Mouse (Mus musculus): ENCODE measurements around the gene Orc3. TPM values are rescaled to one million over a fixed set of nuclear protein-coding genes. Genes with fewer than 3 reads are reported as not detected.
A peak's percentile ranks its signal among the peaks of the same experiment; 100 is the strongest.

Gene Orc3
- polyA plus RNA-seq, 1 experiment from 2014 or later = 40.9 TPM

GRCm38 (mm10) chr4:34522846-34523245 lies 91.9 kb downstream of the Orc3 start:
- no peaks in the 10 kb centered on the region for H3K27me3 ChIP-seq (replicated peaks; ENCODE audit: insufficient read depth, low read length)
- no peak overlapping the region for H3K27ac ChIP-seq (ENCODE audit: low read length)
- no peak overlapping the region for H3K9ac ChIP-seq (replicated peaks; ENCODE audit: low read depth)
- no peaks in the 10 kb centered on the region for H3K4me1 ChIP-seq (ENCODE audit: insufficient read depth, low read depth, low read length)
- TF ChIP-seq CTCF (IDR thresholded peaks at IDR 0.05) (no peak), EP300 (IDR thresholded peaks at IDR 0.05) (no peak)
- peak; percentile 37 for ATAC-seq
- no peaks in the 10 kb centered on the region for H3K9me3 ChIP-seq (ENCODE audit: low read length)
- peak; percentile 34 for DNase-seq (ENCODE audit: low spot score)
- WGBS = 65% methylated on average over 3 of the region's 3 CpGs
- no peaks in the 10 kb centered on the region for H3K36me3 ChIP-seq (ENCODE audit: insufficient read depth, low read length)
- H3K4me3 ChIP-seq (ENCODE audit: low read depth, low read length) = no peak overlapping the region
- H3K4me2 ChIP-seq (replicated peaks; ENCODE audit: low read depth, low read length) = no peak overlapping the region

Other genes starting within 250 kb of the Orc3 start
- gene Akirin2, start 64.0 kb downstream of the Orc3 start, polyA plus RNA-seq (2015; fragmentation: Nextera tagmentation; extraction: Ambion mirVana) = 45.5 and 46.2 TPM in 2 replicates
- 31.9 and 33.8 TPM in 2 replicates for gene Rars2, start within 50 bp of the Orc3 start, polyA plus RNA-seq (2015; fragmentation: Nextera tagmentation; extraction: Ambion mirVana)
- 26.5 and 38.0 TPM in 2 replicates for gene Slc35a1, start 72.5 kb upstream of the Orc3 start, polyA plus RNA-seq (2015; fragmentation: Nextera tagmentation; extraction: Ambion mirVana)
- gene Cfap206, start 115.3 kb upstream of the Orc3 start, polyA plus RNA-seq (2015; fragmentation: Nextera tagmentation; extraction: Ambion mirVana) = 11.9 and 14.5 TPM in 2 replicates
- gene Gm136, start 141.3 kb upstream of the Orc3 start, polyA plus RNA-seq (2015; fragmentation: Nextera tagmentation; extraction: Ambion mirVana) = not detected in 2 replicates
- 46.0 and 48.8 TPM in 2 replicates for gene Smim8, start 163.5 kb upstream of the Orc3 start, polyA plus RNA-seq (2015; fragmentation: Nextera tagmentation; extraction: Ambion mirVana)